Mouse (Mus musculus): ENCODE results near the gene Isoc2a.

Isoc2a gene

GRCm38 (mm10) chr7:4876753-4877221 is at the start of gene Isoc2a:
TSS of gene Isoc2a (plus strand) at chr7:4877153.
- TF ChIP-seq GATA4 (IDR thresholded peaks at IDR 0.05; ENCODE audit: insufficient replicate concordance, low read length): peak; percentile 87; the same call in 1 of the 2 replicates

GRCm38 (mm10) chr7:4830476-4830875 is 46.5 kb upstream of the Isoc2a start:
- TF ChIP-seq GATA4 (IDR thresholded peaks at IDR 0.05; ENCODE audit: insufficient replicate concordance, low read length): no peak

GRCm38 (mm10) chr7:4835631-4836327 is 41.2 kb upstream of the Isoc2a start:
- no peak for TF ChIP-seq GATA4 (IDR thresholded peaks at IDR 0.05; ENCODE audit: insufficient replicate concordance, low read length)

- no peak for TF ChIP-seq GATA4 (IDR thresholded peaks at IDR 0.05; ENCODE audit: insufficient replicate concordance, low read length)
Observed at GRCm38 (mm10) chr7:4836351-4836792, 40.6 kb upstream of the Isoc2a start.

- TF ChIP-seq GATA4 (IDR thresholded peaks at IDR 0.05; ENCODE audit: insufficient replicate concordance, low read length): no peak
Observed at GRCm38 (mm10) chr7:4837639-4838038, 39.3 kb upstream of the Isoc2a start.

- TF ChIP-seq GATA4 (IDR thresholded peaks at IDR 0.05; ENCODE audit: insufficient replicate concordance, low read length): no peak
Observed at GRCm38 (mm10) chr7:4842077-4842476, 34.9 kb upstream of the Isoc2a start.

GRCm38 (mm10) chr7:4842634-4843131 is 34.3 kb upstream of the Isoc2a start:
- TF ChIP-seq GATA4 (IDR thresholded peaks at IDR 0.05; ENCODE audit: insufficient replicate concordance, low read length): no peak

GRCm38 (mm10) chr7:4843604-4844244 is 33.2 kb upstream of the Isoc2a start:
- no peak for TF ChIP-seq GATA4 (IDR thresholded peaks at IDR 0.05; ENCODE audit: insufficient replicate concordance, low read length)

- no peak for TF ChIP-seq GATA4 (IDR thresholded peaks at IDR 0.05; ENCODE audit: insufficient replicate concordance, low read length)
Observed at GRCm38 (mm10) chr7:4844245-4844916, 32.6 kb upstream of the Isoc2a start, which contains the start of gene Shisa7. TSS of gene Shisa7 (minus strand) at chr7:4844696.

GRCm38 (mm10) chr7:4844917-4845309 is 32.0 kb upstream of the Isoc2a start:
- TF ChIP-seq GATA4 (IDR thresholded peaks at IDR 0.05; ENCODE audit: insufficient replicate concordance, low read length): no peak

- TF ChIP-seq GATA4 (IDR thresholded peaks at IDR 0.05; ENCODE audit: insufficient replicate concordance, low read length): no peak
Observed at GRCm38 (mm10) chr7:4849372-4849771, 27.6 kb upstream of the Isoc2a start.

GRCm38 (mm10) chr7:4850621-4851314 is 26.2 kb upstream of the Isoc2a start:
- no peak for TF ChIP-seq GATA4 (IDR thresholded peaks at IDR 0.05; ENCODE audit: insufficient replicate concordance, low read length)

- no peak for TF ChIP-seq GATA4 (IDR thresholded peaks at IDR 0.05; ENCODE audit: insufficient replicate concordance, low read length)
Observed at GRCm38 (mm10) chr7:4851315-4851688, 25.7 kb upstream of the Isoc2a start.

- no peak for TF ChIP-seq GATA4 (IDR thresholded peaks at IDR 0.05; ENCODE audit: insufficient replicate concordance, low read length)
Observed at GRCm38 (mm10) chr7:4853613-4854012, 23.3 kb upstream of the Isoc2a start.

- no peak for TF ChIP-seq GATA4 (IDR thresholded peaks at IDR 0.05; ENCODE audit: insufficient replicate concordance, low read length)
Observed at GRCm38 (mm10) chr7:4856508-4856907, 20.4 kb upstream of the Isoc2a start.

Measured in liver, adult (tissue).